Mouse (Mus musculus): ENCODE results near the gene 1700057G04Rik. TPM values are rescaled to one million over a fixed set of nuclear protein-coding genes. Genes with fewer than 3 reads are reported as not detected.
A peak's percentile ranks its signal among the peaks of the same experiment; 100 is the strongest.

1700057G04Rik gene
- polyA plus RNA-seq, 1 experiment from 2014 or later = not detected

DNA sequence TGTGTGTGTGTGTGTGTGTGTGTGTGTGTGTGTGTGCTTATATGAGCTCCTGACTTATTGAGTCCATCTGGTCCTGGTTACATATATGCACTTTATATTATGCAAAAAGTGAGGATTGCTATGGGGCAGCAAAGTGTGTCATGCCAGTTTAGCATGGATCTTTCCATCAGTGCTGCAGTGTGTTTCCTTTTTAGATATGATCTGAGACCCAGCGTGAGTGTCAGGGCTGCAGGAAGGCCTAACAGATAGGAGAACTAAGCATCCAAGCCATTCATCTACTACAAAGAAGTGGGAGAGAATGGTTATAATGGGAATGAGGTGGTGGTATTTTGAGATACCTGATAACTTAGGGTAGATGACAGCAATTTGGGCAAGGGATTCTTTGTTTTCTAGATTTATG lies 29.1 kb upstream of the 1700057G04Rik start:
- DNase-seq (ENCODE audit: low spot score) (no peak), ATAC-seq (no peak)
- WGBS = 67% methylated on average over 1 of the region's 1 CpGs
- Histone ChIP-seq H3K27me3 (replicated peaks; ENCODE audit: insufficient read depth, low read length) (no peaks in the 10 kb centered on the region), H3K9me3 (ENCODE audit: low read length) (no peaks in the 10 kb centered on the region), H3K4me2 (replicated peaks; ENCODE audit: low read depth, low read length) (no peak overlapping the region), H3K27ac (ENCODE audit: low read length) (no peak overlapping the region), H3K36me3 (ENCODE audit: insufficient read depth, low read length) (no peaks in the 10 kb centered on the region), H3K4me3 (ENCODE audit: low read depth, low read length) (no peak overlapping the region), H3K4me1 (ENCODE audit: insufficient read depth, low read depth, low read length) (peaks cover 4% of the 10 kb centered on the region; the same call in 1 of the 2 replicates), H3K9ac (replicated peaks; ENCODE audit: low read depth) (no peak overlapping the region)
- TF ChIP-seq EP300 (IDR thresholded peaks at IDR 0.05) (no peak), CTCF (IDR thresholded peaks at IDR 0.05) (no peak)

DNA sequence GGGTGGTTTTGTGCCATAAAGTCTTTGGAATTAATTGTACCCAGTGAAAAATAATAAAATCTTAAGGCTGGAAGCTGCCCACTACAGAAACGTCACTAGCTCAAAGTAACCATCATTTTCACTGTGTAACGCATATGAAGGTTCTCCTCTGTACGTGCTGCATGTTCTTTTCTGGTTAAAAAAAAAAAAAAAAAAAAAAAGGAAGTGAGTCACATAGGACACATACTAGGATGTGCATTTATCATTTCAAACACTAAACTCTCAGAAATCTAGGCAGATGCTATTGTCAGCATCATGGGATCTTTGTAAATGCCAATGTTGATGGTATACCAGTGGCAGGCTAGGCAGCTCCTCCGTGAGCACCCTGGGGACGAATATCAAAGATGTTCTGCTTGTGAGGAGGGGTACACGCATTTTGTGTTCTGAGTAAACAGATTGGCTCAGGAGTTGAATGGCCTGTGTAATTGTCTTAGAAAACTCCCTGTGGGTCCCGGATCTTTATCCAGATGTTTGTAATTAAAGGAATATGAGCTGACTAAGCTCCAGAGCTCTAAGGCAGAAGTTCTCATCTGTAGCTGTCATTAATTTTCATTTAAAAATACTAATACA lies 26.5 kb upstream of the 1700057G04Rik start:
- Histone ChIP-seq H3K4me1 (ENCODE audit: insufficient read depth, low read depth, low read length) (no peaks in the 10 kb centered on the region), H3K4me3 (ENCODE audit: low read depth, low read length) (no peak overlapping the region), H3K36me3 (ENCODE audit: insufficient read depth, low read length) (no peaks in the 10 kb centered on the region), H3K27me3 (replicated peaks; ENCODE audit: insufficient read depth, low read length) (no peaks in the 10 kb centered on the region), H3K4me2 (replicated peaks; ENCODE audit: low read depth, low read length) (no peak overlapping the region), H3K9me3 (ENCODE audit: low read length) (no peaks in the 10 kb centered on the region), H3K27ac (ENCODE audit: low read length) (no peak overlapping the region), H3K9ac (replicated peaks; ENCODE audit: low read depth) (no peak overlapping the region)
- TF ChIP-seq CTCF (IDR thresholded peaks at IDR 0.05) (no peak), EP300 (IDR thresholded peaks at IDR 0.05) (no peak)
- 49% methylated on average over 7 of the region's 7 CpGs for WGBS
- ATAC-seq (no peak), DNase-seq (ENCODE audit: low spot score) (no peak)

GRCm38 (mm10) chr9:92289675-92290074 lies 19.5 kb upstream of the 1700057G04Rik start:
- Histone ChIP-seq H3K4me2 (replicated peaks; ENCODE audit: low read depth, low read length) (no peak overlapping the region), H3K27me3 (replicated peaks; ENCODE audit: insufficient read depth, low read length) (no peaks in the 10 kb centered on the region), H3K9ac (replicated peaks; ENCODE audit: low read depth) (no peak overlapping the region), H3K9me3 (ENCODE audit: low read length) (no peaks in the 10 kb centered on the region), H3K4me1 (ENCODE audit: insufficient read depth, low read depth, low read length) (no peaks in the 10 kb centered on the region), H3K27ac (ENCODE audit: low read length) (no peak overlapping the region), H3K4me3 (ENCODE audit: low read depth, low read length) (no peak overlapping the region), H3K36me3 (ENCODE audit: insufficient read depth, low read length) (no peaks in the 10 kb centered on the region)
- peak; percentile 75 for TF ChIP-seq EP300 (IDR thresholded peaks at IDR 0.05)
- TF ChIP-seq CTCF (IDR thresholded peaks at IDR 0.05) = no peak
- 41% methylated on average over 3 of the region's 3 CpGs for WGBS
- DNase-seq (ENCODE audit: low spot score) (no peak), ATAC-seq (peak; percentile 50)

GRCm38 (mm10) chr9:92292169-92292568 lies 17.0 kb upstream of the 1700057G04Rik start:
- Histone ChIP-seq H3K4me3 (ENCODE audit: low read depth, low read length) (no peak overlapping the region), H3K9ac (replicated peaks; ENCODE audit: low read depth) (no peak overlapping the region), H3K9me3 (ENCODE audit: low read length) (no peaks in the 10 kb centered on the region), H3K27me3 (replicated peaks; ENCODE audit: insufficient read depth, low read length) (no peaks in the 10 kb centered on the region), H3K4me2 (replicated peaks; ENCODE audit: low read depth, low read length) (no peak overlapping the region), H3K36me3 (ENCODE audit: insufficient read depth, low read length) (no peaks in the 10 kb centered on the region), H3K27ac (ENCODE audit: low read length) (no peak overlapping the region), H3K4me1 (ENCODE audit: insufficient read depth, low read depth, low read length) (no peaks in the 10 kb centered on the region)
- no peak for TF ChIP-seq CTCF (IDR thresholded peaks at IDR 0.05)
- no peak for TF ChIP-seq EP300 (IDR thresholded peaks at IDR 0.05)
- ATAC-seq (no peak), DNase-seq (ENCODE audit: low spot score) (no peak)
- 82% methylated on average over 2 of the region's 2 CpGs for WGBS

GRCm38 (mm10) chr9:92292922-92293321 lies 16.3 kb upstream of the 1700057G04Rik start:
- Histone ChIP-seq H3K4me2 (replicated peaks; ENCODE audit: low read depth, low read length) (no peak overlapping the region), H3K27me3 (replicated peaks; ENCODE audit: insufficient read depth, low read length) (no peaks in the 10 kb centered on the region), H3K4me3 (ENCODE audit: low read depth, low read length) (no peak overlapping the region), H3K4me1 (ENCODE audit: insufficient read depth, low read depth, low read length) (no peaks in the 10 kb centered on the region), H3K9me3 (ENCODE audit: low read length) (no peaks in the 10 kb centered on the region), H3K27ac (ENCODE audit: low read length) (no peak overlapping the region), H3K36me3 (ENCODE audit: insufficient read depth, low read length) (no peaks in the 10 kb centered on the region), H3K9ac (replicated peaks; ENCODE audit: low read depth) (no peak overlapping the region)
- no peak for DNase-seq (ENCODE audit: low spot score)
- ATAC-seq = no peak
- WGBS = 65% methylated on average over 3 of the region's 3 CpGs
- TF ChIP-seq EP300 (IDR thresholded peaks at IDR 0.05) (no peak), CTCF (IDR thresholded peaks at IDR 0.05) (no peak)

DNA sequence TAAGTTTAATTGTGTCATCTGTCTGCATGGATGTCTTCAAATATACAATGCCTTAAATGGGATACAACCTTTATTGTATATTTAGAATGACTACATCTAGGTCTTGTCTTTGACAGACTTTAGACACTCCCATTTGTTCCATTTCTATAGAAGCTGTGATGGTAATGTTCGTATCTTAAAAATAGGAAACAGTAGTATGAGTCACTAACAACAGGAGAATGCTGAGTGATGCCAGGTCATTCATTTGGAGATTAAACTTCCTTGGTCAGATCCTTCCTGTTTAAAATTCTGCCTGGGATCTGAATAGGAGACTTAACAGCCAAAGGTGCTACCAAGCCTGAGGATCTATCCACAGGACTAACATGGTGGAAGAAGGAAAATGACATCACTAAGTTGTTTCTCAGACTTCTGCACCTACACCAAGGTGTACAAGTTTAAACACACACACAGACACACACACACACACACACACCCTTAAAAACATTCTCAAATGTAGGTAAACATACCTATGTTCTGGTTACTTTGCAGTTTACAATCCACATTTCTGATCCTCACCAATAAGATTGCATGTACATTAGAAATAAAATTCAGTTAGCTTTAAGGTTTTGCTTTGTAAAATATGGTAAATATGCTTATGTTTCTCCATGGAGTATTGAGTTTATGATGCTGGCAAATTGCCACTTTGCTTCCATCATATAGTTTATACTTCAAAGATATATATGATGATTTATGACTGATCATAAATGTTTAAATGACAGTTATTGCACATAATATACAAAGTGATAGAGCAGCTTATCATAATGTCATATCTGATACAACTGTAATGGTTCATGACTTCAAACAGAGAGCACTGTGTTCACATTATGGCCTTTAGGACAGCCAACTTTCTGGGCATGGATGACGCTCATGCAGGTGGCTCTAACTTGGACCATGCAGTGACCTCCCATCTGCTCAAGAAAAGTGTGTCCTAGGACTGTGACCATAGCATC lies 15.3 kb upstream of the 1700057G04Rik start:
- no peak overlapping the region for H3K27ac ChIP-seq (ENCODE audit: low read length)
- ATAC-seq (peak; percentile 48), DNase-seq (ENCODE audit: low spot score) (no peak)
- TF ChIP-seq EP300 (IDR thresholded peaks at IDR 0.05) (peak; percentile 69), CTCF (IDR thresholded peaks at IDR 0.05) (no peak)
- no peak overlapping the region for H3K4me2 ChIP-seq (replicated peaks; ENCODE audit: low read depth, low read length)
- no peaks in the 10 kb centered on the region for H3K9me3 ChIP-seq (ENCODE audit: low read length)
- H3K4me1 ChIP-seq (ENCODE audit: insufficient read depth, low read depth, low read length) = no peaks in the 10 kb centered on the region
- 71% methylated on average over 2 of the region's 2 CpGs for WGBS
- H3K4me3 ChIP-seq (ENCODE audit: low read depth, low read length) = no peak overlapping the region
- no peak overlapping the region for H3K9ac ChIP-seq (replicated peaks; ENCODE audit: low read depth)
- H3K36me3 ChIP-seq (ENCODE audit: insufficient read depth, low read length) = no peaks in the 10 kb centered on the region
- no peaks in the 10 kb centered on the region for H3K27me3 ChIP-seq (replicated peaks; ENCODE audit: insufficient read depth, low read length)
